Mouse (Mus musculus) CH12.LX (cell line): ENCODE results near the gene 9930022D16Rik. TPM values are rescaled to one million over a fixed set of nuclear protein-coding genes. Genes with fewer than 3 reads are reported as not detected.

Experiments
- DNase-seq: peaks from one replicate; pipeline ENCODE4 v3.0.0-alpha.2; 2013; ENCODE audit errors: extremely low read depth
- H3K27ac ChIP-seq: 2 replicates; pipeline ENCODE4 v1.5.1; 2012; ENCODE audit warnings: low read depth, mild to moderate bottlenecking, control low read depth, moderate library complexity; ENCODE audit not compliant: insufficient read depth
- H3K27me3 ChIP-seq: replicated peaks from 2 replicates; pipeline ENCODE3; 2012; ENCODE audit warnings: inconsistent platforms
- H3K36me3 ChIP-seq, 2 experiments: replicated peaks in 1 of 2; 2 replicates each; pipeline versions ENCODE3 to v1.6.1; 2012; ENCODE audit warnings: inconsistent platforms in 1 of 2, low read length in 1 of 2, mild to moderate bottlenecking in 1 of 2, mixed read lengths in 1 of 2, moderate library complexity in 1 of 2; ENCODE audit not compliant: control insufficient read depth in 1 of 2, insufficient read depth in 1 of 2
- H3K4me1 ChIP-seq, 2 experiments: 2 replicates each; pipeline ENCODE4 v1.6.1; 2012; ENCODE audit warnings: inconsistent platforms in 1 of 2, moderate library complexity in 1 of 2; ENCODE audit not compliant: insufficient read depth in 2 of 2, control insufficient read depth in 1 of 2
- H3K4me2 ChIP-seq: 2 replicates; pipeline ENCODE4 v1.6.1; 2012; ENCODE audit warnings: low read depth, mild to moderate bottlenecking, control low read depth; ENCODE audit not compliant: poor library complexity, insufficient read depth, severe bottlenecking
- H3K4me3 ChIP-seq, 3 experiments: fragments of 150-350 bp in 1 of 3; sonication (generic) in 1 of 3; replicated peaks in 1 of 3; 2 replicates each; pipeline versions ENCODE3 to v1.5.1; 2011 to 2012; ENCODE audit warnings: low read depth in 2 of 3, low read length in 2 of 3, mild to moderate bottlenecking in 2 of 3, moderate library complexity in 2 of 3, control low read depth in 1 of 3, improper control_type of control experiment in 1 of 3, inconsistent platforms in 1 of 3, mixed read lengths in 1 of 3; ENCODE audit not compliant: poor library complexity in 1 of 3
- H3K79me2 ChIP-seq: replicated peaks from 2 replicates; pipeline ENCODE4 v1.6.1; 2012; ENCODE audit warnings: mild to moderate bottlenecking, moderate library complexity; ENCODE audit not compliant: control insufficient read depth, poor library complexity, insufficient read depth, severe bottlenecking; ENCODE audit errors: extremely low read depth
- H3K9ac ChIP-seq: 2 replicates; pipeline ENCODE4 v1.6.1; 2012; ENCODE audit warnings: low read depth, mild to moderate bottlenecking, control low read depth, moderate library complexity; ENCODE audit not compliant: insufficient read depth
- H3K9me3 ChIP-seq: replicated peaks from 2 replicates; pipeline ENCODE3; 2012; ENCODE audit warnings: low read length, inconsistent platforms, mixed read lengths
- BHLHE40 ChIP-seq: IDR thresholded peaks from 2 replicates; pipeline ENCODE4 v1.6.1; 2011; ENCODE audit warnings: mild to moderate bottlenecking, low read depth, low read length, improper control_type of control experiment
- CHD2 ChIP-seq: IDR thresholded peaks from 2 replicates; pipeline ENCODE4 v1.6.1; 2011; ENCODE audit warnings: low read length, improper control_type of control experiment
- CTCF ChIP-seq, 2 experiments: IDR thresholded peaks in 1 of 2; conservative IDR thresholded peaks in 1 of 2; 2 replicates each; pipeline ENCODE4 v1.5.1; 2011 to 2012; ENCODE audit warnings: low read depth in 2 of 2, low read length in 2 of 2, improper control_type of control experiment in 1 of 2, inconsistent platforms in 1 of 2, mild to moderate bottlenecking in 1 of 2, moderate library complexity in 1 of 2
- EP300 ChIP-seq: IDR thresholded peaks from 2 replicates; pipeline ENCODE4 v1.6.1; 2011; ENCODE audit warnings: low read length, improper control_type of control experiment
- ETS1 ChIP-seq: conservative IDR thresholded peaks from 2 replicates; pipeline ENCODE4 v1.6.1; 2012; ENCODE audit warnings: low read depth, mild to moderate bottlenecking, inconsistent platforms, low read length, improper control_type of control experiment, moderate library complexity
- GABPA ChIP-seq: IDR thresholded peaks from 2 replicates; pipeline ENCODE4 v1.6.1; 2012; ENCODE audit warnings: low read depth, low read length, improper control_type of control experiment, inconsistent platforms; ENCODE audit not compliant: insufficient replicate concordance
- IRF4 ChIP-seq: IDR thresholded peaks from 2 replicates; pipeline ENCODE4 v1.6.1; 2014; ENCODE audit warnings: low read depth, mild to moderate bottlenecking, inconsistent platforms, low read length, improper control_type of control experiment
- KAT2A ChIP-seq: IDR thresholded peaks from 2 replicates; pipeline ENCODE4 v1.6.1; 2012; ENCODE audit warnings: low read length, improper control_type of control experiment, inconsistent platforms; ENCODE audit not compliant: insufficient replicate concordance
- MAFK ChIP-seq: IDR thresholded peaks from 2 replicates; pipeline ENCODE4 v1.6.1; 2011; ENCODE audit warnings: low read length, improper control_type of control experiment; ENCODE audit not compliant: insufficient replicate concordance
- MAX ChIP-seq: IDR thresholded peaks from 2 replicates; pipeline ENCODE4 v1.6.1; 2011; ENCODE audit warnings: low read length, improper control_type of control experiment
- MXI1 ChIP-seq: IDR thresholded peaks from 2 replicates; pipeline ENCODE4 v1.6.1; 2011; ENCODE audit warnings: mild to moderate bottlenecking, low read depth, low read length, improper control_type of control experiment
- NELFE ChIP-seq: IDR thresholded peaks from 2 replicates; pipeline ENCODE4 v1.6.1; 2011; ENCODE audit warnings: low read depth, low read length, improper control_type of control experiment
- POLR2A ChIP-seq: IDR thresholded peaks from 2 replicates; pipeline ENCODE4 v1.6.1; 2011; ENCODE audit warnings: low read depth, mild to moderate bottlenecking, improper control_type of control experiment, low read length
- RCOR1 ChIP-seq: conservative IDR thresholded peaks from 2 replicates; pipeline ENCODE4 v1.6.1; 2012; ENCODE audit warnings: low read depth, mild to moderate bottlenecking, inconsistent platforms, low read length, improper control_type of control experiment
- SIN3A ChIP-seq: IDR thresholded peaks from 2 replicates; pipeline ENCODE4 v1.6.1; 2012; ENCODE audit warnings: low read length, improper control_type of control experiment, inconsistent platforms
- TCF12 ChIP-seq: IDR thresholded peaks from 2 replicates; pipeline ENCODE4 v1.6.1; 2014; ENCODE audit warnings: low read depth, mild to moderate bottlenecking, inconsistent platforms, low read length, improper control_type of control experiment
- UBTF ChIP-seq: IDR thresholded peaks from 2 replicates; pipeline ENCODE4 v1.6.1; 2012; ENCODE audit warnings: low read depth, mild to moderate bottlenecking, inconsistent platforms, low read length, improper control_type of control experiment, moderate library complexity
- USF1 ChIP-seq: IDR thresholded peaks from 2 replicates; pipeline ENCODE4 v1.6.1; 2014; ENCODE audit warnings: low read depth, mild to moderate bottlenecking, inconsistent platforms, low read length, improper control_type of control experiment
- USF2 ChIP-seq: conservative IDR thresholded peaks from 2 replicates; pipeline ENCODE4 v1.6.1; 2011; ENCODE audit warnings: low read depth, low read length, improper control_type of control experiment
- ZMIZ1 ChIP-seq: IDR thresholded peaks from 2 replicates; pipeline ENCODE4 v1.6.1; 2012; ENCODE audit warnings: low read depth, mild to moderate bottlenecking, inconsistent platforms, low read length, improper control_type of control experiment
- ZNF384 ChIP-seq: IDR thresholded peaks from 2 replicates; pipeline ENCODE4 v1.6.1; 2012; ENCODE audit warnings: low read depth, low read length, improper control_type of control experiment, inconsistent platforms
- dilution Hi-C: fragments of 300-500 bp; cut with MboI; formaldehyde crosslinking; loops from 2 replicates; pipeline ENCODE4 v1.14.3; 2020; ENCODE audit warnings: low sequenced_read_pairs; ENCODE audit not compliant: extremely low pct_unique_long_range_greater_than_20kb, extremely low pct_ligation_motif_present
- in situ Hi-C: fragments of 300-500 bp; cut with MboI; formaldehyde crosslinking; loops from 3 replicates; pipeline ENCODE4 v1.14.3; 2019; ENCODE audit warnings: low sequenced_read_pairs, low pct_ligation_motif_present, low pct_unique_long_range_greater_than_20kb, mixed read lengths
- polyA plus RNA-seq: library from polyadenylated mRNA; unstranded; fragments of >175 nt; gene quantifications from 2 replicates; pipeline ENCODE4 v1.2.1, GENCODE M21; 2012; ENCODE audit warnings: low read depth; ENCODE audit not compliant: insufficient read length
- total RNA-seq, 2 experiments: library from RNA; depleted of rRNA; stranded (reverse); fragments of 300-350 nt in 1 of 2; fragments of >200 nt in 1 of 2; gene quantifications; 2 replicates each; pipeline ENCODE4 v1.2.3; 2012 to 2014

9930022D16Rik gene
- total and polyA plus RNA-seq, 3 experiments, result 0.08 TPM; not detected in 1

- no peak overlapping the region for H3K4me2 ChIP-seq
- dilution Hi-C loops, result no loop called here
- H3K36me3 ChIP-seq, result peaks cover 30 to 76% of the 10 kb centered on the region in 2 experiments
- no peak overlapping the region for H3K27ac ChIP-seq
- H3K4me3 ChIP-seq, result peak overlapping the region in 1 of 3 experiments; percentile 27
- peaks cover 63% of the 10 kb centered on the region for H3K79me2 ChIP-seq
- no peak overlapping the region for H3K9ac ChIP-seq
- in situ Hi-C loops, result no loop called here
- TF ChIP-seq MAFK (no peak), ETS1 (no peak), ZMIZ1 (no peak), IRF4 (no peak), SIN3A (no peak)
- H3K4me1 ChIP-seq, result peaks cover 4 to 85% of the 10 kb centered on the region in 2 experiments
- H3K9me3 ChIP-seq, result peaks cover 3% of the 10 kb centered on the region
- DNase-seq, result no peak
- H3K27me3 ChIP-seq, result no peaks in the 10 kb centered on the region
Observed at GRCm38 (mm10) chr11:109369026-109369637, 44.6 kb upstream of the 9930022D16Rik start.

- Histone ChIP-seq H3K36me3 (peaks cover 6 to 49% of the 10 kb centered on the region in 2 experiments), H3K27ac (no peak overlapping the region)
- TF ChIP-seq MAX (peak; percentile 35; the same call in 1 of the 2 replicates), RCOR1 (peak; percentile 62; the same call in 1 of the 2 replicates), CHD2 (0 out of 2 replicates have a peak, but pooled peaks have one; percentile 21), KAT2A (no peak), TCF12 (peak; percentile 63; the same call in 1 of the 2 replicates), UBTF (no peak), CTCF (conservative IDR thresholded peaks at IDR 0.05 in 1 of 2, IDR thresholded peaks at IDR 0.05 in 1 of 2; ENCODE audit: low read depth in 2 of 2, low read length in 2 of 2) (no peak), MAFK (0 out of 2 replicates have a peak, but pooled peaks have one; percentile 48), ZNF384 (peak; percentile 85), POLR2A (no peak), USF1 (no peak), ETS1 (peak; percentile 31; the same call in 1 of the 2 replicates), BHLHE40 (peak; percentile 91), GABPA (no peak), IRF4 (peak; percentile 77), USF2 (no peak), MXI1 (peak; percentile 71; the same call in 1 of the 2 replicates), ZMIZ1 (no peak), NELFE (no peak), EP300 (peak; percentile 65; the same call in 1 of the 2 replicates)
- TF ChIP-seq, all 38 proteins: peak for 11
- no peaks in the 10 kb centered on the region for H3K27me3 ChIP-seq
- in situ Hi-C loops, result no loop called here
- no peak overlapping the region for H3K4me2 ChIP-seq
- peaks cover 28% of the 10 kb centered on the region for H3K79me2 ChIP-seq
- no peak overlapping the region for H3K9ac ChIP-seq
- dilution Hi-C loops, result no loop called here
- no peak overlapping the region for H3K4me3 ChIP-seq
- peak; percentile 74 for DNase-seq
- H3K4me1 ChIP-seq, result peaks cover 17 to 83% of the 10 kb centered on the region in 2 experiments
- peaks cover 3% of the 10 kb centered on the region for H3K9me3 ChIP-seq
Observed at GRCm38 (mm10) chr11:109375412-109375811, 38.3 kb upstream of the 9930022D16Rik start.
